Comparison of ENCODE assay signal across 11 mouse cellular contexts in genomic region chr5:131775672-131776071, GRCm38 (mm10).
DNase-seq lines count a peak whose midpoint lies in the region; ATAC-seq lines count a peak whose summit lies in the region.
"Had no signal": no experiment of that assay in that cellular context is flagged by ENCODE, and none has a peak within 500 bp of the region (broad histone marks: within the 10 kb centered on the region; RNA-seq: fewer than 3 reads in every experiment).

No protein-coding gene starts in this region.

- H3K9me3 ChIP-seq in forebrain, embryonic 10.5 days = no peaks in the 10 kb centered on the region
- H3K9me3 ChIP-seq in forebrain, embryonic 11.5 days (ENCODE audit: control insufficient read depth, low read length) = no peaks in the 10 kb centered on the region
- H3K9me3 ChIP-seq in forebrain, embryonic 12.5 days = no peaks in the 10 kb centered on the region
- no peaks in the 10 kb centered on the region for H3K9me3 ChIP-seq in hindbrain, embryonic 16.5 days (ENCODE audit: control insufficient read depth, low read length)
- no peaks in the 10 kb centered on the region for H3K9me3 ChIP-seq in midbrain, embryonic 14.5 days (ENCODE audit: control insufficient read depth, low read length)
- H3K9me3 ChIP-seq: liver, embryonic 15.5 days had no signal

- intact Hi-C loops in heart, postnatal 10 days (cut with DNase I) = no loop called here

- H3K27ac ChIP-seq in forebrain, embryonic 10.5 days = 0 out of 2 replicates have a peak overlapping the region, but pooled peaks have one; percentile 11
- H3K27ac ChIP-seq in forebrain, embryonic 11.5 days (ENCODE audit: low read depth, low read length) = no peak overlapping the region
- H3K27ac ChIP-seq in forebrain, embryonic 12.5 days = peak overlapping the region; percentile 68; the same call in 1 of the 2 replicates
- H3K27ac ChIP-seq in hindbrain, embryonic 16.5 days (ENCODE audit: low read depth, low read length) = no peak overlapping the region; the same call in none of the 2 replicates
- peak overlapping the region; percentile 72 for H3K27ac ChIP-seq in midbrain, embryonic 14.5 days (replicated peaks; ENCODE audit: low read depth, low read length)
- H3K27ac ChIP-seq: left cerebral cortex, adult 2 months; liver, embryonic 15.5 days had no signal

- WGBS in forebrain, embryonic 10.5 days = 85% methylated on average over 5 of the region's 5 CpGs
- 76% methylated on average over 5 of the region's 5 CpGs for WGBS in forebrain, embryonic 11.5 days
- 49% methylated on average over 5 of the region's 5 CpGs for WGBS in forebrain, embryonic 12.5 days
- WGBS in hindbrain, embryonic 16.5 days = 21% methylated on average over 5 of the region's 5 CpGs
- 42% methylated on average over 5 of the region's 5 CpGs for WGBS in midbrain, embryonic 14.5 days

- no peak for ATAC-seq in forebrain, embryonic 11.5 days (replicated peaks; ENCODE audit: low FRiP score)
- peak; percentile 25; the same call in 1 of the 2 replicates for ATAC-seq in forebrain, embryonic 12.5 days (ENCODE audit: low FRiP score)
- ATAC-seq in hindbrain, embryonic 16.5 days = peak; percentile 32
- no peak; the same call in 1 of the 2 replicates for ATAC-seq in midbrain, embryonic 14.5 days (ENCODE audit: low FRiP score, low TSS enrichment)
- ATAC-seq in megakaryocyte-erythroid progenitor cell, adult 5-6 weeks (replicated peaks; ENCODE audit: low FRiP score, low TSS enrichment, poor library complexity, severe bottlenecking) = no peak

- no peaks in the 10 kb centered on the region for H3K36me3 ChIP-seq in forebrain, embryonic 10.5 days (replicated peaks)
- no peaks in the 10 kb centered on the region for H3K36me3 ChIP-seq in forebrain, embryonic 11.5 days (ENCODE audit: control insufficient read depth, insufficient read depth, low read length)
- no peaks in the 10 kb centered on the region for H3K36me3 ChIP-seq in forebrain, embryonic 12.5 days (replicated peaks)
- no peaks in the 10 kb centered on the region for H3K36me3 ChIP-seq in hindbrain, embryonic 16.5 days (ENCODE audit: control insufficient read depth, insufficient read depth, low read length)
- no peaks in the 10 kb centered on the region for H3K36me3 ChIP-seq in midbrain, embryonic 14.5 days (ENCODE audit: control insufficient read depth, insufficient read depth, low read length)
- H3K36me3 ChIP-seq: liver, embryonic 15.5 days had no signal

- no peaks in the 10 kb centered on the region for H3K27me3 ChIP-seq in forebrain, embryonic 10.5 days (ENCODE audit: poor library complexity, severe bottlenecking)
- H3K27me3 ChIP-seq in forebrain, embryonic 11.5 days (ENCODE audit: control insufficient read depth, insufficient read depth, low read length) = no peaks in the 10 kb centered on the region
- H3K27me3 ChIP-seq in forebrain, embryonic 12.5 days = no peaks in the 10 kb centered on the region
- H3K27me3 ChIP-seq in hindbrain, embryonic 16.5 days (replicated peaks; ENCODE audit: control insufficient read depth, insufficient read depth, low read length) = no peaks in the 10 kb centered on the region
- no peaks in the 10 kb centered on the region for H3K27me3 ChIP-seq in midbrain, embryonic 14.5 days (ENCODE audit: control insufficient read depth, insufficient read depth, low read length)
- H3K27me3 ChIP-seq: liver, embryonic 15.5 days had no signal

- no peak overlapping the region for H3K4me3 ChIP-seq in forebrain, embryonic 10.5 days
- no peak overlapping the region for H3K4me3 ChIP-seq in forebrain, embryonic 11.5 days (ENCODE audit: low read depth, low read length)
- no peak overlapping the region for H3K4me3 ChIP-seq in forebrain, embryonic 12.5 days (replicated peaks)
- no peak overlapping the region for H3K4me3 ChIP-seq in hindbrain, embryonic 16.5 days (ENCODE audit: low read length)
- no peak overlapping the region for H3K4me3 ChIP-seq in midbrain, embryonic 14.5 days (replicated peaks; ENCODE audit: low read depth, low read length)
- H3K4me3 ChIP-seq: left cerebral cortex, adult 2 months; liver, embryonic 15.5 days had no signal

- peaks cover 29% of the 10 kb centered on the region for H3K4me1 ChIP-seq in forebrain, embryonic 10.5 days
- H3K4me1 ChIP-seq in forebrain, embryonic 11.5 days (replicated peaks; ENCODE audit: control insufficient read depth, insufficient read depth, low read length) = no peaks in the 10 kb centered on the region; the same call in 1 of the 2 replicates
- peaks cover 29% of the 10 kb centered on the region for H3K4me1 ChIP-seq in forebrain, embryonic 12.5 days
- peaks cover 14% of the 10 kb centered on the region for H3K4me1 ChIP-seq in hindbrain, embryonic 16.5 days (ENCODE audit: control insufficient read depth, insufficient read depth, low read depth, low read length)
- peaks cover 25% of the 10 kb centered on the region for H3K4me1 ChIP-seq in midbrain, embryonic 14.5 days (ENCODE audit: control insufficient read depth, insufficient read depth, low read length)
- H3K4me1 ChIP-seq: liver, embryonic 15.5 days had no signal

- DNase-seq in forebrain, embryonic 10.5 days (ENCODE audit: extremely low spot score, low spot score) = no peak
- DNase-seq in forebrain, embryonic 11.5 days (ENCODE audit: low spot score) = no peak
- DNase-seq in midbrain, embryonic 14.5 days = no peak
- no peak for DNase-seq in urinary bladder, postnatal 14 days (ENCODE audit: low spot score)
- DNase-seq in heart, postnatal 10 days = no peak
- DNase-seq: gastrocnemius, postnatal 25 days had no signal

- H3K4me2 ChIP-seq in forebrain, embryonic 11.5 days (ENCODE audit: low read depth, low read length, severe bottlenecking) = no peak overlapping the region
- peak overlapping the region; percentile 29; the same call in 1 of the 2 replicates for H3K4me2 ChIP-seq in forebrain, embryonic 12.5 days
- H3K4me2 ChIP-seq in hindbrain, embryonic 16.5 days (ENCODE audit: low read length) = 0 out of 2 replicates have a peak overlapping the region, but pooled peaks have one; percentile 2
- H3K4me2 ChIP-seq in midbrain, embryonic 14.5 days (ENCODE audit: low read length) = no peak overlapping the region
- H3K4me2 ChIP-seq: liver, embryonic 15.5 days had no signal

- no peak overlapping the region for H3K9ac ChIP-seq in forebrain, embryonic 11.5 days (ENCODE audit: low read length)
- H3K9ac ChIP-seq in forebrain, embryonic 12.5 days = no peak overlapping the region
- H3K9ac ChIP-seq in hindbrain, embryonic 16.5 days (ENCODE audit: low read depth, low read length) = no peak overlapping the region
- no peak overlapping the region for H3K9ac ChIP-seq in midbrain, embryonic 14.5 days (replicated peaks; ENCODE audit: low read length)
- H3K9ac ChIP-seq: liver, embryonic 15.5 days had no signal

Comparison
In these comparisons a context has a peak if more than half of its experiments do, and no peak if none do; other contexts are left out.
1. H3K27ac ChIP-seq: peak in forebrain, embryonic 10.5 days (single experiment), forebrain, embryonic 12.5 days (single experiment) and midbrain, embryonic 14.5 days (single experiment); none in forebrain, embryonic 11.5 days (single experiment) and hindbrain, embryonic 16.5 days (single experiment).
2. ATAC-seq: peak in forebrain, embryonic 12.5 days (single experiment) and hindbrain, embryonic 16.5 days (single experiment); none in forebrain, embryonic 11.5 days (single experiment), midbrain, embryonic 14.5 days (single experiment) and megakaryocyte-erythroid progenitor cell, adult 5-6 weeks (single experiment).
3. H3K4me2 ChIP-seq: peak in forebrain, embryonic 12.5 days (single experiment) and hindbrain, embryonic 16.5 days (single experiment); none in forebrain, embryonic 11.5 days (single experiment) and midbrain, embryonic 14.5 days (single experiment).